Mouse (Mus musculus) layer of hippocampus, adult 2 months (tissue): ENCODE measurements around the gene Alx3. TPM values are rescaled to one million over a fixed set of nuclear protein-coding genes. Genes with fewer than 3 reads are reported as not detected.
A peak's percentile ranks its signal among the peaks of the same experiment; 100 is the strongest.

Source experiments
- DNase-seq, 2 experiments: peaks; one replicate each; pipeline ENCODE4 v3.0.0; 2022; ENCODE audit warnings: low spot score in 2 of 2
- H3K27ac ChIP-seq: fragments of 200-600 bp; 2 replicates; pipeline ENCODE4 v1.8.1; 2022
- H3K4me3 ChIP-seq: fragments of 200-600 bp; 2 replicates; pipeline ENCODE4 v1.8.1; 2022; ENCODE audit warnings: mild to moderate bottlenecking
- CTCF ChIP-seq: fragments of 200-600 bp; conservative IDR thresholded peaks from 2 replicates; pipeline ENCODE4 v1.8.1; 2022; ENCODE audit warnings: antibody characterized with exemption, mild to moderate bottlenecking, moderate library complexity
- total RNA-seq, 2 experiments: library from RNA; stranded (reverse); gene quantifications; 2 replicates each; pipeline ENCODE4 v1.2.3; 2021

The Alx3 gene
- total RNA-seq, 2 experiments from 2014 or later: 0.56 to 0.84 TPM

GRCm38 (mm10) chr3:107595938-107596461 lies 1.2 kb downstream of the Alx3 start:
- no peak overlapping the region for H3K4me3 ChIP-seq
- no peak for DNase-seq
- no peak for TF ChIP-seq CTCF

GRCm38 (mm10) chr3:107596559-107596958 lies 1.7 kb downstream of the Alx3 start:
- no peak overlapping the region for H3K27ac ChIP-seq
- no peak for TF ChIP-seq CTCF
- no peak for DNase-seq
- H3K4me3 ChIP-seq: no peak overlapping the region

More at GRCm38 (mm10) chr3:107595938-107596461, 1.2 kb downstream of the Alx3 start:
- H3K27ac ChIP-seq: no peak overlapping the region

GRCm38 (mm10) chr3:107597134-107597533 lies 2.3 kb downstream of the Alx3 start:
- H3K4me3 ChIP-seq: no peak overlapping the region
- no peak for TF ChIP-seq CTCF
- H3K27ac ChIP-seq: no peak overlapping the region
- no peak for DNase-seq

- TF ChIP-seq CTCF: peak; percentile 13; the same call in 1 of the 2 replicates
- DNase-seq: no peak
- H3K27ac ChIP-seq: no peak overlapping the region
- H3K4me3 ChIP-seq: no peak overlapping the region
Observed at GRCm38 (mm10) chr3:107597586-107598389, 3.0 kb downstream of the Alx3 start.

GRCm38 (mm10) chr3:107600127-107600526 lies 5.3 kb downstream of the Alx3 start:
- TF ChIP-seq CTCF: no peak
- Histone ChIP-seq H3K4me3 (no peak overlapping the region), H3K27ac (no peak overlapping the region)
- DNase-seq: no peak

- no peak overlapping the region for H3K27ac ChIP-seq
- peak in 1 of 2 experiments; percentile 52 for DNase-seq
Observed at GRCm38 (mm10) chr3:107605304-107605703, 10.5 kb downstream of the Alx3 start.

GRCm38 (mm10) chr3:107607221-107607620 lies 12.4 kb downstream of the Alx3 start:
- DNase-seq: no peak
- Histone ChIP-seq H3K27ac (no peak overlapping the region), H3K4me3 (no peak overlapping the region)
- no peak for TF ChIP-seq CTCF

More at GRCm38 (mm10) chr3:107605304-107605703, 10.5 kb downstream of the Alx3 start:
- H3K4me3 ChIP-seq: no peak overlapping the region
- peak; percentile 94 for TF ChIP-seq CTCF

GRCm38 (mm10) chr3:107608808-107609207 lies 14.0 kb downstream of the Alx3 start:
- no peak for DNase-seq
- no peak overlapping the region for H3K27ac ChIP-seq
- TF ChIP-seq CTCF: no peak
- H3K4me3 ChIP-seq: no peak overlapping the region

GRCm38 (mm10) chr3:107609376-107609775 lies 14.5 kb downstream of the Alx3 start:
- H3K4me3 ChIP-seq: no peak overlapping the region
- DNase-seq: no peak
- no peak for TF ChIP-seq CTCF
- no peak overlapping the region for H3K27ac ChIP-seq

- no peak overlapping the region for H3K4me3 ChIP-seq
- H3K27ac ChIP-seq: no peak overlapping the region
- TF ChIP-seq CTCF: no peak
- DNase-seq: no peak
Observed at GRCm38 (mm10) chr3:107611394-107611793, 16.6 kb downstream of the Alx3 start.

- peak; percentile 28 to 82 for DNase-seq
- peak; percentile 96 for TF ChIP-seq CTCF
- Histone ChIP-seq H3K27ac (no peak overlapping the region), H3K4me3 (no peak overlapping the region)
Observed at GRCm38 (mm10) chr3:107612902-107613525, 18.2 kb downstream of the Alx3 start.

GRCm38 (mm10) chr3:107617800-107618199 lies 23.0 kb downstream of the Alx3 start:
- TF ChIP-seq CTCF: no peak
- Histone ChIP-seq H3K27ac (no peak overlapping the region), H3K4me3 (no peak overlapping the region)
- DNase-seq: no peak

GRCm38 (mm10) chr3:107619911-107620310 lies 25.1 kb downstream of the Alx3 start:
- H3K27ac ChIP-seq: no peak overlapping the region
- no peak overlapping the region for H3K4me3 ChIP-seq
- no peak for TF ChIP-seq CTCF
- DNase-seq: no peak
